Mouse (Mus musculus) forebrain, postnatal 0 days (tissue): ENCODE results near the gene Pax5. TPM values are rescaled to one million over a fixed set of nuclear protein-coding genes. Genes with fewer than 3 reads are reported as not detected.
A peak's percentile ranks its signal among the peaks of the same experiment; 100 is the strongest.

Experiments
- ATAC-seq: fragments of 200-750 bp; cut with Nextera tagmentation; 2 replicates; pipeline ENCODE4 v1.8.0; 2017; ENCODE audit warnings: mild to moderate bottlenecking, moderate library complexity
- DNase-seq: peaks from one replicate; pipeline ENCODE4 v3.0.0-alpha.2; 2015
- H3K27ac ChIP-seq: fragments of 300-500 bp; sonication (generic); 2 replicates; pipeline ENCODE4 v1.5.1; 2014; ENCODE audit warnings: low read depth, mild to moderate bottlenecking, antibody characterized with exemption, low read length, moderate library complexity, mixed read lengths
- H3K27me3 ChIP-seq: fragments of 300-500 bp; sonication (generic); 2 replicates; pipeline ENCODE4 v1.6.1; 2014; ENCODE audit warnings: mild to moderate bottlenecking, low read length, mixed read lengths; ENCODE audit not compliant: insufficient read depth
- H3K36me3 ChIP-seq: fragments of 300-500 bp; sonication (generic); 2 replicates; pipeline ENCODE4 v1.6.1; 2014; ENCODE audit warnings: mild to moderate bottlenecking, moderate library complexity; ENCODE audit not compliant: insufficient read depth
- H3K4me1 ChIP-seq: fragments of 300-500 bp; sonication (generic); 2 replicates; pipeline ENCODE4 v1.6.1; 2014; ENCODE audit warnings: antibody characterized with exemption; ENCODE audit not compliant: insufficient read depth
- H3K4me2 ChIP-seq: fragments of 300-500 bp; sonication (generic); 2 replicates; pipeline ENCODE4 v1.6.1; 2014; ENCODE audit warnings: low read depth, mild to moderate bottlenecking, moderate library complexity
- H3K4me3 ChIP-seq: fragments of 300-500 bp; sonication (generic); 2 replicates; pipeline ENCODE4 v1.5.1; 2014; ENCODE audit warnings: low read depth, low read length, mixed read lengths
- H3K9ac ChIP-seq: fragments of 300-500 bp; sonication (generic); 2 replicates; pipeline ENCODE4 v1.6.1; 2014; ENCODE audit warnings: mild to moderate bottlenecking
- H3K9me3 ChIP-seq: fragments of 300-500 bp; sonication (generic); 2 replicates; pipeline ENCODE4 v1.6.1; 2016; ENCODE audit warnings: low read length
- CTCF ChIP-seq: sonication (generic); IDR thresholded peaks from 2 replicates; pipeline ENCODE4 v1.5.1; 2016; ENCODE audit warnings: antibody characterized with exemption, control low read depth, low read depth
- WGBS: fragments of 180-500 bp; shearing (Covaris S2); extraction: QIAGEN DNeasy Blood & Tissue Kit; methylation state at CpG from one replicate; pipeline ENCODE4 v1.1.7; 2014; 5-methylcytosine and 5-hydroxymethylcytosine counted together
- polyA plus RNA-seq: library from polyadenylated mRNA; unstranded; fragments of >200 nt; fragmentation: Nextera tagmentation; extraction: Ambion mirVana; gene quantifications from 2 replicates; pipeline ENCODE4 v1.2.1, GENCODE M21; 2015
- total RNA-seq: library from RNA; depleted of rRNA; stranded (reverse); fragments of >200 nt; gene quantifications from 2 replicates; pipeline ENCODE4 v1.2.3, GENCODE M21; 2014

Pax5 gene
- total and polyA plus RNA-seq, 2 experiments from 2014 or later: 0.01 to 0.14 TPM

DNA sequence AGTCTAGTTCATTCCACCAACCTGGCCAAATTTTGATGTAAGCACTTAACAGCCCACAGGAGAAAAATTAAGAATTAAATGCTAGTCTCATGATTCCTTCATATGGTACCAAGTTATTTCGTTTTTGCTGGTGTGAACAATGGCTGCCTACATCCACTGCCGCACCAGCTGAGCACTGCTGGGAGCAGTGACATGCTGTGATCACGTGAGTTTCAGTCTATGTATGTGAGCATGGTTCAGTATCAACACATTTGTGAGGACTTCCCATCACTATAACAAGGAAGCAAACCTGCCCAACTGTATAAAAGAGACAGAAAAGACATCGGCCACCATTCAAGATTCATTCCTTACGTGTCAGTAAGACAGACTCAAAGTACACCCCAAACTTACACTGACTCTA lies 137.3 kb downstream of the Pax5 start:
- 83% methylated on average over 5 of the region's 5 CpGs for WGBS
- Histone ChIP-seq H3K9me3 (no peaks in the 10 kb centered on the region), H3K36me3 (no peaks in the 10 kb centered on the region), H3K9ac (no peak overlapping the region), H3K4me1 (no peaks in the 10 kb centered on the region), H3K27me3 (no peaks in the 10 kb centered on the region; the same call in 1 of the 2 replicates), H3K4me2 (no peak overlapping the region), H3K4me3 (no peak overlapping the region), H3K27ac (no peak overlapping the region)
- TF ChIP-seq CTCF: no peak
- DNase-seq: no peak
- no peak for ATAC-seq

DNA sequence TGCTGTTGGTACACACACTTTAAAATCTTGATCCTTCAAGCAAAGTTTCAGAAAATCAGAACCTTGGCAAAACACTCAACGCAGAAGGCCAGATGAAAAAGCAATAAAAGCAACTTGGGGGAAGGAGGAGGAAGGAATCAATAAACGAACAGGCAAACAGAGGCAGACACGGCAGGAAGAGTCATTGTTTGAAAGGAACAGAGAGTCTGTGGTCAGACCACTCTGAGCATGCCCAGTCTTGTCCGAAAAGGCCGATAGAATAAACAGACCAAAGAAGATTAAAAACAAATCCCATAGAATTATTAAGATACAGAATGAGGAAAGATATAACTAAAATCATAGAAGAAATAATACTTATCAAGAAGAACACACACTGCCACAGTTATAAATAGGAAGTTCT lies 137.9 kb downstream of the Pax5 start:
- Histone ChIP-seq H3K27me3 (no peaks in the 10 kb centered on the region; the same call in 1 of the 2 replicates), H3K9ac (no peak overlapping the region), H3K4me2 (no peak overlapping the region), H3K27ac (no peak overlapping the region), H3K9me3 (no peaks in the 10 kb centered on the region), H3K4me1 (no peaks in the 10 kb centered on the region), H3K36me3 (no peaks in the 10 kb centered on the region), H3K4me3 (no peak overlapping the region)
- 68% methylated on average over 5 of the region's 5 CpGs for WGBS
- ATAC-seq (no peak), DNase-seq (no peak)
- no peak for TF ChIP-seq CTCF

GRCm38 (mm10) chr4:44569138-44569537 lies 141.1 kb downstream of the Pax5 start:
- DNase-seq: no peak
- Histone ChIP-seq H3K9me3 (no peaks in the 10 kb centered on the region), H3K4me2 (no peak overlapping the region)

DNA sequence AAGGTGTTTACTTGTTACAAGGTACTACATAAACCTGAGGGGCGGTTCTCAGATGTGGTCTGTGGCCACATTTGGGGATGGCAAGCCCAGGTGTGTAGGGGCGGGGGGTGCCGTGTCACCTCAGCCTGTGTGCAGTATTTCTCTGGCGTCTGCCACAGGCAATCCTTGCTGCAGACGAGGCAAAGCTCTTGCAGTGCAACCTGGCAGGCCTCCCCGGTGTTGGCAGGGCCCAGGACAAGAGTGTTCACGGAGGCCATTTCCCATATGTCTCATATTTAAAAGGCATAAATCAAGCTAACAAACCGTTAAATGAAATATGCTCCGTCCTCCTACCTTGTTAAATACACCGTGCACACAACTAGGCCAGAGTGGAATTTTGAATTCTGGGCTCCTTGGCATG lies 141.6 kb downstream of the Pax5 start:
- 64% methylated on average over 10 of the region's 10 CpGs for WGBS
- H3K4me3 ChIP-seq: no peak overlapping the region
- no peak for ATAC-seq
- DNase-seq: no peak
- no peak overlapping the region for H3K27ac ChIP-seq
- TF ChIP-seq CTCF: no peak
- no peaks in the 10 kb centered on the region for H3K4me1 ChIP-seq
- no peak overlapping the region for H3K9ac ChIP-seq
- H3K4me2 ChIP-seq: no peak overlapping the region
- no peaks in the 10 kb centered on the region for H3K9me3 ChIP-seq
- no peaks in the 10 kb centered on the region for H3K36me3 ChIP-seq
- H3K27me3 ChIP-seq: peaks cover 7% of the 10 kb centered on the region; the same call in 1 of the 2 replicates

More at GRCm38 (mm10) chr4:44569138-44569537, 141.1 kb downstream of the Pax5 start:
- no peak overlapping the region for H3K27ac ChIP-seq
- H3K27me3 ChIP-seq: peaks cover 7% of the 10 kb centered on the region; the same call in 1 of the 2 replicates
- H3K4me1 ChIP-seq: no peaks in the 10 kb centered on the region
- ATAC-seq: no peak
- no peaks in the 10 kb centered on the region for H3K36me3 ChIP-seq
- 86% methylated on average over 10 of the region's 10 CpGs for WGBS
- no peak overlapping the region for H3K9ac ChIP-seq
- no peak overlapping the region for H3K4me3 ChIP-seq
- TF ChIP-seq CTCF: no peak

GRCm38 (mm10) chr4:44566401-44566800 lies 143.9 kb downstream of the Pax5 start:
- WGBS: 65% methylated on average over 8 of the region's 8 CpGs
- Histone ChIP-seq H3K4me3 (no peak overlapping the region), H3K4me2 (no peak overlapping the region), H3K4me1 (no peaks in the 10 kb centered on the region), H3K9ac (no peak overlapping the region), H3K27ac (no peak overlapping the region), H3K9me3 (no peaks in the 10 kb centered on the region), H3K36me3 (no peaks in the 10 kb centered on the region), H3K27me3 (peaks cover 7% of the 10 kb centered on the region; the same call in 1 of the 2 replicates)
- ATAC-seq (no peak), DNase-seq (no peak)
- no peak for TF ChIP-seq CTCF

GRCm38 (mm10) chr4:44565126-44566082 lies 144.9 kb downstream of the Pax5 start:
- Histone ChIP-seq H3K27ac (no peak overlapping the region), H3K4me3 (no peak overlapping the region), H3K4me1 (no peaks in the 10 kb centered on the region), H3K9me3 (no peaks in the 10 kb centered on the region), H3K27me3 (peaks cover 7% of the 10 kb centered on the region; the same call in 1 of the 2 replicates), H3K4me2 (no peak overlapping the region), H3K9ac (no peak overlapping the region), H3K36me3 (no peaks in the 10 kb centered on the region)
- 83% methylated on average over 12 of the region's 12 CpGs for WGBS
- TF ChIP-seq CTCF: no peak
- DNase-seq: no peak
- 0 out of 2 replicates have a peak, but pooled peaks have one; percentile 12 for ATAC-seq

DNA sequence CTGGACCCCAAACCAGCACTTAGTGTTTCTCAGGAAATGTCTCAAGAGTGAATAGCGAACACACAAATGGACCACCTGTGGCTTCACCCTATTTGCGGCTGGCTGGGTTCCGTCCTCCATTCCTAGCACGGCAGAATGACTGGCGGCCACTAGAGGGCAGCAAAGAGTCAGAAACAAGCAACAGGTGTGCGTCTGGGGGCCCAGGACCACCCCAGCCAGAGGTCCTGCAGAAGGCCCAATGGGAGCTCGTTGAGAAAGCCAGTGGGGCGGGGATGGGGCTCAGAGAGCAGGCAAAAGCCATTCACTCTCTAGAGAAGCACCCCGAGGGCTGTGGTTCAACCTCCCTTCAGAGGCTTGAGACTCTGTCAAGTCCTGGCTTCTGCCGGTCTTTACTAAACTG lies 145.7 kb downstream of the Pax5 start:
- Histone ChIP-seq H3K36me3 (no peaks in the 10 kb centered on the region), H3K4me3 (no peak overlapping the region), H3K27me3 (peaks cover 7% of the 10 kb centered on the region; the same call in 1 of the 2 replicates), H3K27ac (no peak overlapping the region), H3K4me1 (no peaks in the 10 kb centered on the region), H3K9ac (no peak overlapping the region), H3K9me3 (no peaks in the 10 kb centered on the region), H3K4me2 (no peak overlapping the region)
- 2% methylated on average over 10 of the region's 10 CpGs for WGBS
- TF ChIP-seq CTCF: peak; percentile 95
- ATAC-seq: peak; percentile 66
- DNase-seq: peak; percentile 82
